Mouse (Mus musculus): ENCODE results near the gene Syngr3. TPM values are rescaled to one million over a fixed set of nuclear protein-coding genes. Genes with fewer than 3 reads are reported as not detected.
A peak's percentile ranks its signal among the peaks of the same experiment; 100 is the strongest.
"Not testable (repeated sequence)": the region's sequence is repeated elsewhere in the genome, so short reads cannot be mapped to it uniquely, and the experiment has no call there.

Syngr3 gene
- polyA plus RNA-seq, 1 experiment from 2014 or later = 4.6 TPM

DNA sequence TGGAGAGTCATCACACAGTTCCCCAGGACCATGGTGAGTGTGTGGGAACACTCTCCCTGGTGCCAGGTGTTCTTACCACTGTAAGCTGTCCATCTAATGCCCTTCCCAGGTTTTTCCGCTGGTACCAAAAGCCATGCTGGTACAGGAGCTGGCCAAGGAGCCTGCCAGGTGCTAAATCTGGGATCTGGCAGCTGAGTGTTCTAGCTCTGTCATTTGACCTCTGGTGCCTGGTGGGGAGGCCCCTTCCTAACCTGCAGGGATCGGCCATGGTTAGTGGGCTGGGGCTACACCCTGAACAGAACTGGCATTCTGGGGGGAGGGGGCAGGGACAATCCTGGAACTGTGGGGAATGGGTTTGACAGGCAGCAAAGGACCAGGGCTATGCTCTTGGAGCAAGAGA is 37.9 kb upstream of the Syngr3 start, which contains the start of gene Rpl3l:
Rpl3l (plus strand) TSS at position 203 of the 400 bp plus-strand sequence.
- H3K4me3 ChIP-seq (replicated peaks) = no peak within 1 kb of the TSS
- H3K4me2 ChIP-seq = no peak within 1 kb of the TSS
- WGBS = 60% methylated on average over 2 of the region's 2 CpGs
- H3K9me3 ChIP-seq (replicated peaks) = no peaks in the 10 kb centered on the region
- peaks cover 1% of the 10 kb centered on the region; the same call in 1 of the 2 replicates for H3K36me3 ChIP-seq
- no peak for ATAC-seq (replicated peaks; ENCODE audit: low FRiP score)
- H3K27ac ChIP-seq = no peak within 1 kb of the TSS
- no peaks in the 10 kb centered on the region for H3K27me3 ChIP-seq
- no peak within 1 kb of the TSS for H3K9ac ChIP-seq
- H3K4me1 ChIP-seq = peaks cover 10% of the 10 kb centered on the region

GRCm38 (mm10) chr17:24725637-24726390 is 36.1 kb upstream of the Syngr3 start:
- 74% methylated on average over 3 of the region's 3 CpGs for WGBS

DNA sequence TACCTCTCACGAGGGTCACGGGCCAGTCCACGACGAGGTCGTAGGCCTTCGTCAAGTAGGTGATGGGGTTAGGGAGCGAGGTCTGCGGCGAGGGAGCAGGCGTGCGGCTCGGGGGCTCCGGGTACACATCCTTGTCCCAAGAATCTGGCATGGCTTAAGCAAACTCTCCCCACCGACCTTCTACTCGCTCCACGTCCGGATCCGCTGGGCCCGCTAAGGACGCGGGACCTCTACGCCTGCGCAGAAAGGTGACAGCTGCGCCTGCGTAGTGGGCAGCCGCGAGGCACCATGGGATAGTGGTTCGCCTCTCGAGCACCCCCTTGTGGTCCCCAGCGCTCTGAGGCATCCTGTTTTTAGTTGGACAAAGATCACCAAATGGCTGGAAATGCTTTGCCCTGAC is 34.4 kb upstream of the Syngr3 start, which contains the start of gene Ndufb10:
Ndufb10 (minus strand) TSS at position 295 of the 400 bp plus-strand sequence.
- Histone ChIP-seq H3K27me3 (no peaks in the 10 kb centered on the region), H3K9me3 (replicated peaks) (no peaks in the 10 kb centered on the region), H3K36me3 (peaks cover 16% of the 10 kb centered on the region), H3K4me3 (replicated peaks) (peak within 1 kb of the TSS; percentile 98), H3K4me2 (peak within 1 kb of the TSS; percentile 70), H3K27ac (peak within 1 kb of the TSS; percentile 92), H3K4me1 (peaks cover 26% of the 10 kb centered on the region), H3K9ac (peak within 1 kb of the TSS; percentile 91)
- ATAC-seq (replicated peaks; ENCODE audit: low FRiP score) = peak; percentile 74
- WGBS = under 1% methylated on average over 30 of the region's 30 CpGs

More at GRCm38 (mm10) chr17:24725637-24726390, 36.1 kb upstream of the Syngr3 start:
- peaks cover 16% of the 10 kb centered on the region for H3K36me3 ChIP-seq
- ATAC-seq (replicated peaks; ENCODE audit: low FRiP score) = no peak
- H3K27me3 ChIP-seq = no peaks in the 10 kb centered on the region
- no peak overlapping the region for H3K27ac ChIP-seq
- no peak overlapping the region for H3K4me2 ChIP-seq
- no peaks in the 10 kb centered on the region for H3K9me3 ChIP-seq (replicated peaks)
- no peak overlapping the region for H3K4me3 ChIP-seq (replicated peaks)
- H3K9ac ChIP-seq = no peak overlapping the region
- peaks cover 26% of the 10 kb centered on the region for H3K4me1 ChIP-seq

DNA sequence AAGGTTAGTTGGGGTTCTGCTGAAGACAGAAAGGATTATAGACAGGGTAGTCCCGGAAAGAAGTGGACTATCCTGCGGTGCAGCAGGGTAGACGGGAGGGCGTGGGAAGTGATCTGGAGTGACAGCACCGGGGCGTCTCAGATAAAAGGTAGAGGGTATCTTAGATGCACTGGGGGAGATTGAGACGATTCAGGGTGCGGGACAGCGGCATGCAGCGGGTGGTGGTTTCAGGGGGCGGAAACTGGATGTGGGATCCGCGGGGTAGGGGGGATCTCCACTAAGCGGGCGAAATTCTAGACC is 34.1 kb upstream of the Syngr3 start:
- Histone ChIP-seq H3K9me3 (replicated peaks) (no peaks in the 10 kb centered on the region), H3K27me3 (no peaks in the 10 kb centered on the region), H3K27ac (peak overlapping the region; percentile 92), H3K36me3 (peaks cover 17% of the 10 kb centered on the region), H3K4me2 (peak overlapping the region; percentile 70), H3K4me3 (replicated peaks) (peak overlapping the region; percentile 98), H3K4me1 (peaks cover 29% of the 10 kb centered on the region), H3K9ac (peak overlapping the region; percentile 91)
- peak; percentile 5; the same call in 1 of the 2 replicates for ATAC-seq (replicated peaks; ENCODE audit: low FRiP score)
- under 1% methylated on average over 15 of the region's 15 CpGs for WGBS

DNA sequence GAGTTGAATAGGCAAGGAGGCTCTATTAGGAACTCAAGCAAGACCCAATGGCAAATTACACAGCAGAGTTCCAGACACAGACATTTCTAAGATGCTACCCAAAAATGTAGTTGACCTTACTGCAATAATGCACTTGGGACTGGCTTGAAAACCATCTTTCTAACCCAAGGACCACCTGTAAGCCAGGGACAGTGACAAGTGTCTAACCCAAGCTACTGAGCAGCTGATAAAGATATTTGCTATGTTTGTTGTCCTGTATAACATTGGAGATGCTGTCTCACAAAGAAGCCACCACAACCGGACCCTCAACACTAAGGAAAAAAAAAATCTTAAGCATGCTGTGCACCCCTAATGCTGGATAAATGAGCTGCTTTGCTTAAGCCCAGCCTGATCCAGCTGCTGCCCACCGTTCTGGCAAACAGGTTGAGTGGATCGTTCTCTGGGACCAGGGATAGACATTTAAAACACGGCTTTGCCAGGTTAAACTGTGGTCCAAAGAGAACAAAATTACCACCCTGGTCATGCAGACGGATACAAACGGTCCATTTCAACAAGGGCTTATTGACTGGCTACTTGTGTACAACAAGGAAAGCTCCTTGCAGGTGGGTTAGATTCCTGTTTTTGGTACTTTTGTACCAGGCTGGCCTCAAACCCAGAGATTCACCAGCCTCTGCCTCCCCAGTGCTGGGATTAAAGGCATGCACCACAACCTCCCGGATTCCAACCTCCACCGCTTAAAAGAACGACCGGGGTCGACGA is 33.5 kb upstream of the Syngr3 start:
- Histone ChIP-seq H3K36me3 (peaks cover 22% of the 10 kb centered on the region), H3K9ac (peak overlapping the region; percentile 91), H3K4me1 (peaks cover 34% of the 10 kb centered on the region), H3K9me3 (replicated peaks) (no peaks in the 10 kb centered on the region), H3K4me2 (peak overlapping the region; percentile 70), H3K27me3 (no peaks in the 10 kb centered on the region), H3K4me3 (replicated peaks) (peak overlapping the region; percentile 98), H3K27ac (peak overlapping the region; percentile 92)
- WGBS = 3% methylated on average over 12 of the region's 12 CpGs
- ATAC-seq (replicated peaks; ENCODE audit: low FRiP score) = no peak

GRCm38 (mm10) chr17:24722220-24722924 is 32.6 kb upstream of the Syngr3 start:
- 36% methylated on average over 13 of the region's 13 CpGs for WGBS
- no peaks in the 10 kb centered on the region for H3K27me3 ChIP-seq

DNA sequence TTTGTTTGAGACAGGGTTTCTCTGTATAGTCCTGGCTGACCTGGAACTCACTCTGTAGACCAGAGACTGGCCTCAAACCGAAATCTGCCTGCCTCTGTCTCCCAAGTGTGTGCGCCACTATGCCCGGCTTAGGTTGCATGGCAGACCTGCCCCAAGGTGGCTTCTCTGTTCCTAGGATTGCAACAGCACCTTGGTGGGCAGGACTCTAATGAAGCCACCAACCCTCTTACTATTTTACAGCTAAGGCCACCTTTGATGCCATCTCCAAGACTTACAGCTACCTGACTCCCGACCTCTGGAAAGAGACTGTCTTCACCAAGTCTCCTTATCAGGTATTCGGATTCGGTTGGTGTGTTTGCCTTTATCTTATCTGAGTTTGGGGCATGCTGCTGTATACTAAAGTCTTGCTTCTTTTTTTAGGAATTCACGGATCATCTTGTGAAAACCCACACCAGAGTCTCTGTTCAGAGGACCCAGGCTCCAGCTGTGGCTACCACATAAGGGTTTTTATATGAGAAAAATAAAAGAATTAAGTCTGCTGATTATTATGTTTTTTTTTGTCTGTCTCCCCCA is 31.7 kb upstream of the Syngr3 start:
- peak overlapping the region; percentile 98 for H3K4me3 ChIP-seq (replicated peaks)
- peak overlapping the region; percentile 30; the same call in 1 of the 2 replicates for H3K27ac ChIP-seq
- peak overlapping the region; percentile 70 for H3K4me2 ChIP-seq
- not testable (repeated sequence) for ATAC-seq (replicated peaks; ENCODE audit: low FRiP score); H3K9me3 ChIP-seq (replicated peaks); H3K27me3 ChIP-seq
- H3K9ac ChIP-seq = peak overlapping the region; percentile 72
- H3K36me3 ChIP-seq = peaks cover 39% of the 10 kb centered on the region
- WGBS = 53% methylated on average over 7 of the region's 7 CpGs
- peaks cover 34% of the 10 kb centered on the region for H3K4me1 ChIP-seq

More at GRCm38 (mm10) chr17:24722220-24722924, 32.6 kb upstream of the Syngr3 start:
- peaks cover 31% of the 10 kb centered on the region for H3K36me3 ChIP-seq
- H3K9ac ChIP-seq = peak overlapping the region; percentile 16
- no peaks in the 10 kb centered on the region for H3K9me3 ChIP-seq (replicated peaks)
- peak overlapping the region; percentile 98 for H3K4me3 ChIP-seq (replicated peaks)
- H3K27ac ChIP-seq = 0 out of 2 replicates have a peak overlapping the region, but pooled peaks have one; percentile 92
- H3K4me1 ChIP-seq = peaks cover 34% of the 10 kb centered on the region
- H3K4me2 ChIP-seq = peak overlapping the region; percentile 70
- no peak for ATAC-seq (replicated peaks; ENCODE audit: low FRiP score)

- not testable (repeated sequence) for H3K9me3 ChIP-seq (replicated peaks); ATAC-seq (replicated peaks; ENCODE audit: low FRiP score); H3K27me3 ChIP-seq
- Histone ChIP-seq H3K4me1 (peaks cover 41% of the 10 kb centered on the region), H3K4me3 (replicated peaks) (peak overlapping the region; percentile 98), H3K27ac (peak overlapping the region; percentile 86), H3K9ac (peak overlapping the region; percentile 72), H3K4me2 (peak overlapping the region; percentile 70), H3K36me3 (peaks cover 44% of the 10 kb centered on the region)
- under 1% methylated on average over 11 of the region's 11 CpGs for WGBS
Measured at GRCm38 (mm10) chr17:24720616-24721015, 30.9 kb upstream of the Syngr3 start.

GRCm38 (mm10) chr17:24719494-24720222 is 29.9 kb upstream of the Syngr3 start:
- peaks cover 44% of the 10 kb centered on the region for H3K36me3 ChIP-seq
- H3K4me3 ChIP-seq (replicated peaks) = peak overlapping the region; percentile 98
- WGBS = under 1% methylated on average over 61 of the region's 61 CpGs
- H3K4me2 ChIP-seq = peak overlapping the region; percentile 70
- no peaks in the 10 kb centered on the region for H3K9me3 ChIP-seq (replicated peaks)
- no peaks in the 10 kb centered on the region for H3K27me3 ChIP-seq
- H3K4me1 ChIP-seq = peaks cover 47% of the 10 kb centered on the region
- peak; percentile 96 for ATAC-seq (replicated peaks; ENCODE audit: low FRiP score)
- peak overlapping the region; percentile 94 for H3K27ac ChIP-seq
- peak overlapping the region; percentile 96 for H3K9ac ChIP-seq

DNA sequence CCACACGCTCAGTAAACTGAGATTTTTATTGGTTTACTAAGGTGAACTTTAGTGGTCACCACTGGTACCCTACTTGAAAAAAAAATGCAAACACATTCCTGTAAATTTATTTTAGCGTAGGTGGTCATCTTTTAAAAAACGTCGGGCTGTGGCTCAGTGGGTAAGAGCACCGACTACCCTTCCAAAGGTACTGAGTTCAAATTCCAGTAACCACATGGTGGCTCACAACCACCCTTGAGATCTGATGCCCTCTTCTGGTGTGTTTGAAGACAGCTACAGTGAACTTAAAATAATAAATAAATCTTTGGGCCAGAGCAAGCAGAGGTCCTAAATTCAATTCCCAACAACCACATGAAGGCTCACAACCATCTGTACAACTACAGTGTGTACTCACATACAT is 29.2 kb upstream of the Syngr3 start:
- peaks cover 44% of the 10 kb centered on the region for H3K36me3 ChIP-seq
- not testable (repeated sequence) for H3K9me3 ChIP-seq (replicated peaks); H3K27me3 ChIP-seq; ATAC-seq (replicated peaks; ENCODE audit: low FRiP score)
- peak overlapping the region; percentile 96 for H3K9ac ChIP-seq
- peak overlapping the region; percentile 98 for H3K4me3 ChIP-seq (replicated peaks)
- H3K27ac ChIP-seq = peak overlapping the region; percentile 94; the same call in 1 of the 2 replicates
- peaks cover 47% of the 10 kb centered on the region for H3K4me1 ChIP-seq
- WGBS = 60% methylated on average over 5 of the region's 5 CpGs
- peak overlapping the region; percentile 70 for H3K4me2 ChIP-seq

GRCm38 (mm10) chr17:24717943-24718342 is 28.2 kb upstream of the Syngr3 start, which contains the start of the genes Rnf151 and Rps2:
TSS of gene Rnf151 (minus strand) at chr17:24718063.
TSS of gene Rps2 (plus strand) at chr17:24718116.
- peak within 1 kb of the TSS; percentile 98 for H3K4me3 ChIP-seq (replicated peaks)
- H3K27ac ChIP-seq = peak within 1 kb of the TSS; percentile 94; the same call in 1 of the 2 replicates
- H3K36me3 ChIP-seq = peaks cover 44% of the 10 kb centered on the region
- peak within 1 kb of the TSS; percentile 70 for H3K4me2 ChIP-seq
- no peaks in the 10 kb centered on the region for H3K27me3 ChIP-seq
- 78% methylated on average over 4 of the region's 4 CpGs for WGBS
- H3K9ac ChIP-seq = peak within 1 kb of the TSS; percentile 96; the same call in 1 of the 2 replicates
- no peak for ATAC-seq (replicated peaks; ENCODE audit: low FRiP score)
- H3K9me3 ChIP-seq (replicated peaks) = no peaks in the 10 kb centered on the region
- peaks cover 40% of the 10 kb centered on the region for H3K4me1 ChIP-seq
